Mouse (Mus musculus) retina, embryonic 14.5 days (tissue): Measurements from ENCODE around the gene Dlgap1.

Experiments
- DNase-seq: peaks from one replicate; pipeline ENCODE4 v3.0.0-alpha.2; 2015; ENCODE audit warnings: low spot score

Dlgap1 gene

GRCm38 (mm10) chr17:70755669-70756263 is 786.9 kb downstream of the Dlgap1 start:
- DNase-seq, result no peak

GRCm38 (mm10) chr17:70762001-70762400 is 793.1 kb downstream of the Dlgap1 start:
- DNase-seq, result no peak

GRCm38 (mm10) chr17:70762634-70763033 is 793.8 kb downstream of the Dlgap1 start:
- DNase-seq, result no peak

GRCm38 (mm10) chr17:70765337-70765736 is 796.5 kb downstream of the Dlgap1 start:
- DNase-seq, result no peak

GRCm38 (mm10) chr17:70765976-70766375 is 797.1 kb downstream of the Dlgap1 start:
- no peak for DNase-seq

- DNase-seq, result no peak
Observed at GRCm38 (mm10) chr17:70772120-70772899, 803.4 kb downstream of the Dlgap1 start.

GRCm38 (mm10) chr17:70779770-70780169 is 810.9 kb downstream of the Dlgap1 start:
- DNase-seq, result no peak

- DNase-seq, result peak; percentile 34
Observed at GRCm38 (mm10) chr17:70780726-70781689, 812.1 kb downstream of the Dlgap1 start.

GRCm38 (mm10) chr17:70783273-70783672 is 814.4 kb downstream of the Dlgap1 start:
- no peak for DNase-seq

GRCm38 (mm10) chr17:70787366-70787765 is 818.5 kb downstream of the Dlgap1 start:
- no peak for DNase-seq

GRCm38 (mm10) chr17:70790801-70791200 is 821.9 kb downstream of the Dlgap1 start:
- DNase-seq, result no peak

- no peak for DNase-seq
Observed at GRCm38 (mm10) chr17:70791596-70792275, 822.9 kb downstream of the Dlgap1 start.

GRCm38 (mm10) chr17:70794291-70794690 is 825.4 kb downstream of the Dlgap1 start:
- peak; percentile 73 for DNase-seq

GRCm38 (mm10) chr17:70794722-70795121 is 825.8 kb downstream of the Dlgap1 start:
- no peak for DNase-seq

GRCm38 (mm10) chr17:70795196-70795595 is 826.3 kb downstream of the Dlgap1 start:
- no peak for DNase-seq

- no peak for DNase-seq
Observed at GRCm38 (mm10) chr17:70796940-70797772, 828.3 kb downstream of the Dlgap1 start.

- no peak for DNase-seq
Observed at GRCm38 (mm10) chr17:70797773-70798045, 828.8 kb downstream of the Dlgap1 start.

GRCm38 (mm10) chr17:70799266-70799665 is 830.4 kb downstream of the Dlgap1 start:
- no peak for DNase-seq

GRCm38 (mm10) chr17:70802022-70802421 is 833.1 kb downstream of the Dlgap1 start:
- no peak for DNase-seq

- no peak for DNase-seq
Observed at GRCm38 (mm10) chr17:70805866-70806265, 837.0 kb downstream of the Dlgap1 start.

- DNase-seq, result no peak
Observed at GRCm38 (mm10) chr17:70806600-70806999, 837.7 kb downstream of the Dlgap1 start.
